Mouse (Mus musculus) neural tube, embryonic 14.5 days (tissue): ENCODE results near the gene Ppp1r9a. TPM values are rescaled to one million over a fixed set of nuclear protein-coding genes. Genes with fewer than 3 reads are reported as not detected.

ENCODE experiments used
- ATAC-seq: fragments of 200-750 bp; cut with Nextera tagmentation; 2 replicates; pipeline ENCODE4 v1.8.0; 2017; ENCODE audit warnings: low read depth, mild to moderate bottlenecking, moderate TSS enrichment, moderate library complexity
- H3K27ac ChIP-seq: fragments of 300-500 bp; sonication (generic); 2 replicates; pipeline ENCODE4 v1.5.1; 2014; ENCODE audit warnings: low read depth, mild to moderate bottlenecking, control low read depth, low read length, moderate library complexity, mixed read lengths
- H3K27me3 ChIP-seq: fragments of 300-500 bp; sonication (generic); 2 replicates; pipeline ENCODE4 v1.6.1; 2014; ENCODE audit warnings: low read length; ENCODE audit not compliant: control insufficient read depth, insufficient read depth
- H3K36me3 ChIP-seq: fragments of 300-500 bp; sonication (generic); 2 replicates; pipeline ENCODE4 v1.6.1; 2014; ENCODE audit warnings: low read length, mixed read lengths; ENCODE audit not compliant: control insufficient read depth, insufficient read depth
- H3K4me1 ChIP-seq: fragments of 300-500 bp; sonication (generic); 2 replicates; pipeline ENCODE4 v1.6.1; 2014; ENCODE audit warnings: low read length; ENCODE audit not compliant: control insufficient read depth, insufficient read depth
- H3K4me2 ChIP-seq: fragments of 300-500 bp; sonication (generic); 2 replicates; pipeline ENCODE4 v1.6.1; 2014; ENCODE audit warnings: mild to moderate bottlenecking, low read depth, low read length, control low read depth
- H3K4me3 ChIP-seq: fragments of 300-500 bp; sonication (generic); 2 replicates; pipeline ENCODE4 v1.5.1; 2014; ENCODE audit warnings: low read depth, low read length, control low read depth, mixed read lengths
- H3K9ac ChIP-seq: fragments of 300-500 bp; sonication (generic); replicated peaks from 2 replicates; pipeline ENCODE4 v1.6.1; 2014; ENCODE audit warnings: low read depth, mild to moderate bottlenecking, control low read depth, low read length, mixed read lengths
- H3K9me3 ChIP-seq: fragments of 300-500 bp; sonication (generic); 2 replicates; pipeline ENCODE4 v1.6.1; 2016; ENCODE audit warnings: low read length; ENCODE audit not compliant: control insufficient read depth
- WGBS: fragments of 180-500 bp; shearing (Covaris S2); extraction: QIAGEN DNeasy Blood & Tissue Kit; methylation state at CpG from one replicate; pipeline ENCODE4 v1.1.7; 2014; 5-methylcytosine and 5-hydroxymethylcytosine counted together
- polyA plus RNA-seq: library from polyadenylated mRNA; unstranded; fragments of >200 nt; fragmentation: Nextera tagmentation; extraction: Ambion mirVana; gene quantifications from 2 replicates; pipeline ENCODE4 v1.2.1, GENCODE M21; 2014

The Ppp1r9a gene
- polyA plus RNA-seq, 1 experiment from 2014 or later, result 63.6 TPM

GRCm38 (mm10) chr6:5168158-5168557, 265.4 kb downstream of the Ppp1r9a start:
- Histone ChIP-seq H3K27ac (no peak overlapping the region), H3K9ac (no peak overlapping the region), H3K9me3 (no peaks in the 10 kb centered on the region), H3K4me1 (no peaks in the 10 kb centered on the region), H3K36me3 (no peaks in the 10 kb centered on the region), H3K27me3 (no peaks in the 10 kb centered on the region), H3K4me2 (no peak overlapping the region), H3K4me3 (no peak overlapping the region)
- WGBS, result 70% methylated on average over 9 of the region's 9 CpGs
- ATAC-seq, result no peak

GRCm38 (mm10) chr6:5171418-5171817, 268.7 kb downstream of the Ppp1r9a start:
- no peak for ATAC-seq
- Histone ChIP-seq H3K27ac (no peak overlapping the region), H3K9ac (no peak overlapping the region), H3K9me3 (no peaks in the 10 kb centered on the region), H3K27me3 (no peaks in the 10 kb centered on the region), H3K36me3 (no peaks in the 10 kb centered on the region), H3K4me1 (no peaks in the 10 kb centered on the region), H3K4me3 (no peak overlapping the region), H3K4me2 (no peak overlapping the region)
- WGBS, result 84% methylated on average over 4 of the region's 4 CpGs

- WGBS, result 81% methylated on average over 9 of the region's 9 CpGs
- H3K9ac ChIP-seq, result no peak overlapping the region
Observed at GRCm38 (mm10) chr6:5172571-5172970, 269.9 kb downstream of the Ppp1r9a start.

GRCm38 (mm10) chr6:5174179-5174812, 271.6 kb downstream of the Ppp1r9a start:
- no peaks in the 10 kb centered on the region for H3K9me3 ChIP-seq
- H3K4me3 ChIP-seq, result no peak overlapping the region
- H3K9ac ChIP-seq, result no peak overlapping the region
- 90% methylated on average over 10 of the region's 10 CpGs for WGBS
- no peak overlapping the region for H3K27ac ChIP-seq
- H3K36me3 ChIP-seq, result no peaks in the 10 kb centered on the region
- no peaks in the 10 kb centered on the region for H3K27me3 ChIP-seq
- no peaks in the 10 kb centered on the region for H3K4me1 ChIP-seq
- no peak for ATAC-seq
- H3K4me2 ChIP-seq, result no peak overlapping the region

More at GRCm38 (mm10) chr6:5172571-5172970, 269.9 kb downstream of the Ppp1r9a start:
- no peaks in the 10 kb centered on the region for H3K36me3 ChIP-seq
- no peaks in the 10 kb centered on the region for H3K9me3 ChIP-seq
- no peaks in the 10 kb centered on the region for H3K4me1 ChIP-seq
- no peak for ATAC-seq
- H3K4me2 ChIP-seq, result no peak overlapping the region
- H3K27me3 ChIP-seq, result no peaks in the 10 kb centered on the region
- H3K4me3 ChIP-seq, result no peak overlapping the region
- H3K27ac ChIP-seq, result no peak overlapping the region

- Histone ChIP-seq H3K27ac (peak overlapping the region; percentile 10; the same call in 1 of the 2 replicates), H3K4me3 (peak overlapping the region; percentile 22; the same call in 1 of the 2 replicates), H3K4me1 (no peaks in the 10 kb centered on the region), H3K9ac (peak overlapping the region; percentile 41; the same call in 1 of the 2 replicates), H3K9me3 (no peaks in the 10 kb centered on the region), H3K36me3 (no peaks in the 10 kb centered on the region), H3K27me3 (no peaks in the 10 kb centered on the region), H3K4me2 (peak overlapping the region; percentile 48)
- WGBS, result 26% methylated on average over 19 of the region's 19 CpGs
- ATAC-seq, result peak; percentile 90
Observed at GRCm38 (mm10) chr6:5177967-5178891, 275.5 kb downstream of the Ppp1r9a start.

- H3K9me3 ChIP-seq, result no peaks in the 10 kb centered on the region
- H3K27me3 ChIP-seq, result no peaks in the 10 kb centered on the region
- no peak for ATAC-seq
- no peaks in the 10 kb centered on the region for H3K36me3 ChIP-seq
- no peak overlapping the region for H3K4me2 ChIP-seq
- H3K27ac ChIP-seq, result no peak overlapping the region
- no peaks in the 10 kb centered on the region for H3K4me1 ChIP-seq
- no peak overlapping the region for H3K9ac ChIP-seq
- 87% methylated on average over 6 of the region's 6 CpGs for WGBS
- no peak overlapping the region for H3K4me3 ChIP-seq
Observed at GRCm38 (mm10) chr6:5179189-5179588, 276.5 kb downstream of the Ppp1r9a start.

GRCm38 (mm10) chr6:5180645-5181044, 277.9 kb downstream of the Ppp1r9a start:
- ATAC-seq, result no peak
- 72% methylated on average over 5 of the region's 5 CpGs for WGBS
- Histone ChIP-seq H3K9ac (no peak overlapping the region), H3K4me3 (no peak overlapping the region), H3K4me1 (no peaks in the 10 kb centered on the region), H3K36me3 (no peaks in the 10 kb centered on the region), H3K9me3 (no peaks in the 10 kb centered on the region), H3K4me2 (no peak overlapping the region), H3K27me3 (no peaks in the 10 kb centered on the region), H3K27ac (no peak overlapping the region)

GRCm38 (mm10) chr6:5186229-5186950, 283.7 kb downstream of the Ppp1r9a start:
- H3K27ac ChIP-seq, result no peak overlapping the region
- H3K9ac ChIP-seq, result no peak overlapping the region
- no peaks in the 10 kb centered on the region for H3K9me3 ChIP-seq
- H3K4me1 ChIP-seq, result no peaks in the 10 kb centered on the region
- H3K4me3 ChIP-seq, result no peak overlapping the region
- ATAC-seq, result no peak
- 78% methylated on average over 7 of the region's 7 CpGs for WGBS
- H3K36me3 ChIP-seq, result no peaks in the 10 kb centered on the region
- H3K4me2 ChIP-seq, result no peak overlapping the region
- H3K27me3 ChIP-seq, result no peaks in the 10 kb centered on the region
